Mouse (Mus musculus) embryonic facial prominence, embryonic 14.5 days (tissue): ENCODE data around the gene Hist2h3c1. TPM values are rescaled to one million over a fixed set of nuclear protein-coding genes. Genes with fewer than 3 reads are reported as not detected.
A peak's percentile ranks its signal among the peaks of the same experiment; 100 is the strongest.

Source experiments
- ATAC-seq: fragments of 200-750 bp; cut with Nextera tagmentation; 2 replicates; pipeline ENCODE4 v1.8.0; 2017; ENCODE audit warnings: low read depth, moderate number of reproducible peaks, moderate TSS enrichment
- DNase-seq: peaks from one replicate; pipeline ENCODE4 v3.0.0-alpha.2; 2015; ENCODE audit warnings: low spot score
- H3K27ac ChIP-seq: fragments of 300-500 bp; sonication (generic); replicated peaks from 2 replicates; pipeline ENCODE4 v1.5.1; 2014; ENCODE audit warnings: low read depth, mild to moderate bottlenecking, low read length, moderate library complexity
- H3K27me3 ChIP-seq: fragments of 300-500 bp; sonication (generic); replicated peaks from 2 replicates; pipeline ENCODE4 v1.6.1; 2014; ENCODE audit warnings: low read length; ENCODE audit not compliant: control insufficient read depth, insufficient read depth
- H3K36me3 ChIP-seq: fragments of 300-500 bp; sonication (generic); 2 replicates; pipeline ENCODE4 v1.6.1; 2014; ENCODE audit warnings: low read length, mixed read lengths; ENCODE audit not compliant: control insufficient read depth, insufficient read depth
- H3K4me1 ChIP-seq: fragments of 300-500 bp; sonication (generic); 2 replicates; pipeline ENCODE4 v1.6.1; 2014; ENCODE audit warnings: antibody characterized with exemption, low read length; ENCODE audit not compliant: control insufficient read depth, insufficient read depth
- H3K4me2 ChIP-seq: fragments of 300-500 bp; sonication (generic); 2 replicates; pipeline ENCODE4 v1.6.1; 2014; ENCODE audit warnings: low read depth, mild to moderate bottlenecking, low read length, moderate library complexity, mixed read lengths
- H3K4me3 ChIP-seq: fragments of 300-500 bp; sonication (generic); 2 replicates; pipeline ENCODE4 v1.5.1; 2014; ENCODE audit warnings: low read depth, mild to moderate bottlenecking, low read length
- H3K9ac ChIP-seq: fragments of 300-500 bp; sonication (generic); 2 replicates; pipeline ENCODE4 v1.6.1; 2014; ENCODE audit warnings: low read depth, mild to moderate bottlenecking, low read length, moderate library complexity, mixed read lengths
- H3K9me3 ChIP-seq: fragments of 300-500 bp; sonication (generic); 2 replicates; pipeline ENCODE4 v1.6.1; 2016; ENCODE audit warnings: low read length; ENCODE audit not compliant: control insufficient read depth
- WGBS: fragments of 180-500 bp; shearing (Covaris S2); extraction: QIAGEN DNeasy Blood & Tissue Kit; methylation state at CpG from one replicate; pipeline ENCODE4 v1.1.7; 2014; 5-methylcytosine and 5-hydroxymethylcytosine counted together
- polyA plus RNA-seq: library from polyadenylated mRNA; unstranded; fragments of >200 nt; fragmentation: Nextera tagmentation; extraction: Ambion mirVana; gene quantifications from 2 replicates; pipeline ENCODE4 v1.2.1, GENCODE M21; 2014

Gene Hist2h3c1
- polyA plus RNA-seq, 1 experiment from 2014 or later: not detected

DNA sequence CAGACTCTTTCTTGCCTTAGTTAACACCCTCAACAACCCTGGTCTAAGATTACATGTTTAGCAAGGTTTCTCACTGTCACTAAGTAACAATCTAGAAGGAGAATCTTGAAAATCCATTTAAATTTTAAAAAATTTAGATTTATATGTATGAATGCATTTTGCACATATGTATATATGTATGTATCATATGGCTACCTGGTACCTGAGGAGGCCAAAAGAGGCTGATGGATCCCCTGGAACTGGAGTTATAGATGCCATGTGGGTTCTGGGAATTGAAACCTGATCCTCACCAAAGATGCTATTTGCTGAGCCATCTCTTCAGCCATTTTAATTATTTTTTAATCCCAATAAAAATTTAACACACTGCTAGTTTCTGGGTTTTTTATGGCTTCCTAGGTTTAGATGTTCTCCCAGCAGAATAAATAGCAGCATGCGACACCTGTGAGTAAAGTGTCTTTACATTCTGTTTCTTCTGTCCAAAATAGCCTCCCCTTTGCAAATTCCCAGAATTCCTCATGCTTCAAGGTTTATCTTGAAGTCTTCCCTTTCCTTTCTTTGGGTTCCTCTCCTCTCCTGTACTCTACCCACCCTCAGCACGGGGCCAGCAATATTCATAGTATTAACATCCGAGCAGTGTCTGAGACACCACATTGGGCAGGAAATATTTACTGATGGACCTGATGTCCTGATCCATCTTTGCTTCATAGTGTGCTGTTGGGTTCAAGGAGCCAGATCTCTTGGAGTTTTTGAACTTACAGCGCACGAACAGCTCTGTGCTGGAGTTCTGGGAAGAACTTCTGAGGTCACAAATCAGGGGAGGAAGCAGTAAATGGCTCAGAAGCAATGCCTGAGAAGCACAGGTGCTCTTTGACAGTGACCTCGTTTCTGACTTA is 1.9 kb downstream of the Hist2h3c1 start:
- Histone ChIP-seq H3K27ac (no peak overlapping the region), H3K9me3 (no peaks in the 10 kb centered on the region), H3K36me3 (no peaks in the 10 kb centered on the region), H3K4me2 (peak overlapping the region; percentile 57), H3K4me3 (peak overlapping the region; percentile 40), H3K9ac (peak overlapping the region; percentile 71), H3K4me1 (peaks cover 18% of the 10 kb centered on the region), H3K27me3 (no peaks in the 10 kb centered on the region)
- DNase-seq (no peak), ATAC-seq (no peak)
- 47% methylated on average over 6 of the region's 6 CpGs for WGBS

DNA sequence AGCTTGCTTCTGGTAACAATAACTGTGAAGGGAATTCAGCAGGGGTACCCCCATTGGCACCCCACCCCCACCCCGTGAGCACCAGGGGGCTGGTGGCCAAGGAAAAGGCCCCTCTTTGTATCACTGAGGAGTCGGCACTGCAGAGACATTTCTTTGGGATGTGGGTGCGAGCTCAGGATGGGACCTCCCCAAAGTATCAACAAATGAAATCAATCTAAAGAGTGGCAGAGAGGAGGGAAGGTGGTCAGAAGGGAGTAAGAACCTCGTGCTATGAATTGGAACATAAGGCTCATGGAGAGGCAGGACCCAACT is 2.5 kb downstream of the Hist2h3c1 start:
- H3K9me3 ChIP-seq: no peaks in the 10 kb centered on the region
- peak overlapping the region; percentile 57; the same call in 1 of the 2 replicates for H3K4me2 ChIP-seq
- no peaks in the 10 kb centered on the region for H3K27me3 ChIP-seq
- H3K4me3 ChIP-seq: no peak overlapping the region
- H3K36me3 ChIP-seq: no peaks in the 10 kb centered on the region
- H3K27ac ChIP-seq: no peak overlapping the region
- ATAC-seq (no peak), DNase-seq (no peak)
- 52% methylated on average over 4 of the region's 4 CpGs for WGBS
- H3K4me1 ChIP-seq: peaks cover 14% of the 10 kb centered on the region
- no peak overlapping the region for H3K9ac ChIP-seq

DNA sequence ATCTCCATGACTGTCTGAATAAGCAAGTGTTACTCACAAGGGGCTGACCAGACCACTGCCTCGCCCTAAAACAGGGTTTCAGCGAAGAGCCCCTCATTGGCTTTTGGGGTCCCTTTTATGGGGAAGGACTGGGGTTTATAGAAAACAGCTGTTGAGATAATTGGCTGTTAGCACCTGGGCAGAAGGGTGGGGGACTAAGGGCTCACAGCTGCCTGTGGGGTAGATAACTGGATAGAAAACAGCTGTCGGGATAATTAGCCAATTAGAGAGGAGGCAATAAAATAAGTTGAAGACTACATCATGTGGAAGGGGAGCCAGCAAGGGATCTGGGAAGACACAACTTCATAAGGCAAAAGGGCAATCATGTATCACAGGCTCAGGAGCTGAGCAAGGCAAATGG is 4.4 kb downstream of the Hist2h3c1 start:
- Histone ChIP-seq H3K4me1 (peaks cover 6% of the 10 kb centered on the region; the same call in 1 of the 2 replicates), H3K36me3 (no peaks in the 10 kb centered on the region), H3K4me3 (no peak overlapping the region), H3K9me3 (no peaks in the 10 kb centered on the region), H3K27ac (no peak overlapping the region), H3K9ac (no peak overlapping the region), H3K4me2 (no peak overlapping the region), H3K27me3 (no peaks in the 10 kb centered on the region)
- 55% methylated on average over 3 of the region's 3 CpGs for WGBS
- DNase-seq: peak; percentile 32
- ATAC-seq: no peak

DNA sequence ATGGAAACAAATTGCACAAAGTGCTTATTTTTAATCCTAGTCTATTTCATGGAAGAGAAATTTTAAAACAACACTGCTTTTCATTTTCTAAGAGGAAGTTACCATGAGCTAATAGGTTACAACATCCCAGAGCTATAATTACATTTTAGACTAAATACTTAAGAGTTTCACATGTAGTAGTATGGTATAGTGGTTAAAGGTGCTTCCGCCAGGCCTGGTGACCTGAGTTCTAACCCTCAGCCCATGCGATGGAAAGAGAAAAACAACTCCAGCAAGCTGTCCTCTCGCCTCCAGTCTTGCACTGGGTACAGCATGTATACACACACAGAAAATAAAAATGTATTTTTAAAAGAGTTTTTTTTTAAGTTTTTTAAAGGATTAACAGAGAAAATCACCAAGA is 5.3 kb downstream of the Hist2h3c1 start:
- Histone ChIP-seq H3K27me3 (no peaks in the 10 kb centered on the region), H3K4me3 (no peak overlapping the region), H3K4me2 (no peak overlapping the region), H3K4me1 (peaks cover 6% of the 10 kb centered on the region; the same call in 1 of the 2 replicates), H3K9me3 (no peaks in the 10 kb centered on the region), H3K27ac (no peak overlapping the region), H3K36me3 (no peaks in the 10 kb centered on the region), H3K9ac (no peak overlapping the region)
- WGBS: 79% methylated on average over 3 of the region's 3 CpGs
- ATAC-seq: no peak
- no peak for DNase-seq

DNA sequence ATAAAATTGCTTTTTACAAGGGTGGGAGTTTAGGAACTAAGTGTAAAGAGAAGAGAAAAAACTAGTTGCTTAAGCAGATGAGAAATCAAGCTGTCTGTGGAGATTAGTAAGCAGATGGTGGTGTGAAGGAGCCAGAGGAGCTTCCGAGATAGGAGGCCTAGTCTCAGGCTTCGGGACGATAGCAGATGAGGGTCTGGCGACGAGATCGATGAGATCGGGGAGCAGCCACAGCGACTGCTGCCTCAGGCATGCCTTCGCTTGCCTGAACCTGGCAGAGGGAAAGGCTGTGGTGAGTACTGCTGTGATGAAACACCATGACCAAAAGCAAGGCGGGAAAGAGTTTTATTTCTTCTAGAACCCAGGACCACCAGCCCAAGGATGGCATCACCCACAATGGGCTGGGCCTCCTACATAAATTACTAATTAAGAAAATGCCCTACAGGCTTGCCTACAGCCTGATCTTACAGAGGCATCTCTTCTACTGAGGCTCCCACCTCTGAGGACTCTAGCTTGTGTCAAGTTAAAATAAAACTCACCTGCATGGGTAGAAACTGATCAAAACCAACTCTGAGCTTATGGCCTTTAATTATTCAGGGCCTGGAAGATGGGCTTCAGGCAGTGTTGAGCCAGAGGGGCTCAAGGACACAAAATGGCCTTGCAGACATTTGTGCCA is 8.3 kb downstream of the Hist2h3c1 start:
- ATAC-seq (peak; percentile 70; the same call in 1 of the 2 replicates), DNase-seq (peak; percentile 75)
- Histone ChIP-seq H3K36me3 (no peaks in the 10 kb centered on the region), H3K4me2 (no peak overlapping the region), H3K9ac (no peak overlapping the region), H3K27me3 (no peaks in the 10 kb centered on the region), H3K9me3 (no peaks in the 10 kb centered on the region), H3K27ac (no peak overlapping the region), H3K4me1 (0 out of 2 replicates have a peak, but pooled peaks cover 3% of the 10 kb centered on the region), H3K4me3 (no peak overlapping the region)
- 37% methylated on average over 10 of the region's 10 CpGs for WGBS

DNA sequence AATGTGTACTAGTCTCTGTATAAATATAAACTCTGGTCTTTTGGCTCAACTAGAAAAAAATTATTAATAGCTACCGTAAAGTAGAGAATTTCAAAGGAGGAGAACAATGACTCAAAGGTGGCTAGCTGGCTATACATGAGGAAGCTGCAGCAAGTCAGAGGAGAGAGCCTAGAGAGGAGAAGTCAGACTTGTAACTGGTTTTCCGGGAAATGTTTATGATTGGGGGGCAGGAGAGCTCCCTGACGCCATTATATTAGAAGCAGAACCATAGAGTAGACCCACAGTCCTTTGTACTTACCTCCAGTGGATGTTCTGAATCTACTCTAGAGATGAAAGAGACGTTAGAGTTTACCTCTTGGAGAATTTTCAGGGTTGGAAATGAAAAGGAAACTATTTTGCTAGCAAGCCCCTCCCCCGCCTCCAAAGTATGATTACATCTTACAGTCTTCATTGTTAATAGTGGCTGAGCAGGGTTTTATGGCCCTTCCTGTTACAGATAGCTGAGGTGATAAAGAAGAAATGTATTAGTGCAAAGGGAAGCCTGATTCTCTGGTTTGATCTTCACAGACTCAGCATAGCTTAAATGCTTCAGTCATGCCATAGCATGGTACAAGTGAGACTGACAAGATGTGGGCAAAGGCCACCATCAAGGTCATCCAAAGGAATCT is 9.6 kb downstream of the Hist2h3c1 start:
- H3K4me1 ChIP-seq: no peaks in the 10 kb centered on the region
- H3K36me3 ChIP-seq: no peaks in the 10 kb centered on the region
- no peaks in the 10 kb centered on the region for H3K27me3 ChIP-seq
- no peaks in the 10 kb centered on the region for H3K9me3 ChIP-seq
- 67% methylated on average over 5 of the region's 5 CpGs for WGBS
- H3K4me2 ChIP-seq: no peak overlapping the region
- no peak for ATAC-seq
- no peak overlapping the region for H3K9ac ChIP-seq
- no peak overlapping the region for H3K4me3 ChIP-seq
- no peak for DNase-seq
- H3K27ac ChIP-seq: no peak overlapping the region

DNA sequence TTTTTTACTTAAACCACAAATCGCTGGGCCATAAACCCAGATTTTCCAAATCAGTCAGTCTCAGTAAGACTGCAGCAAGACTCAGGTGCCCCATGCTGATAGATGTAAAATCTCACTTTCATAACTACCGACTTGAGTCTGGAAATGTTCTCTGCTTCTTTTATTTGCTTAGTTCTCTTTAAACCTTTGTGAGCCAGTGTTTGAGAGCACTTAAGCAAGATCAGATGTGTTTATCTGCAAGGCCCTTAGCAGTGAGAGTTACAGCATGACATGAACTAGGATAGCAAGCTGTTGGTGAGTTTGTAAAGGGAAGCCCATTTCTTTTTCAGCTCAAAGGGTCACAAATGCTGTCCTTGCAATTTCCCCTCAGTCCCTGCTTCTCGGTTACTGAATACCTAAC is 10.7 kb downstream of the Hist2h3c1 start:
- 61% methylated on average over 3 of the region's 3 CpGs for WGBS
- Histone ChIP-seq H3K4me3 (no peak overlapping the region), H3K9ac (no peak overlapping the region), H3K36me3 (no peaks in the 10 kb centered on the region), H3K9me3 (no peaks in the 10 kb centered on the region), H3K4me2 (no peak overlapping the region), H3K4me1 (peaks cover 3% of the 10 kb centered on the region; the same call in 1 of the 2 replicates), H3K27ac (no peak overlapping the region), H3K27me3 (no peaks in the 10 kb centered on the region)
- ATAC-seq (no peak), DNase-seq (no peak)

DNA sequence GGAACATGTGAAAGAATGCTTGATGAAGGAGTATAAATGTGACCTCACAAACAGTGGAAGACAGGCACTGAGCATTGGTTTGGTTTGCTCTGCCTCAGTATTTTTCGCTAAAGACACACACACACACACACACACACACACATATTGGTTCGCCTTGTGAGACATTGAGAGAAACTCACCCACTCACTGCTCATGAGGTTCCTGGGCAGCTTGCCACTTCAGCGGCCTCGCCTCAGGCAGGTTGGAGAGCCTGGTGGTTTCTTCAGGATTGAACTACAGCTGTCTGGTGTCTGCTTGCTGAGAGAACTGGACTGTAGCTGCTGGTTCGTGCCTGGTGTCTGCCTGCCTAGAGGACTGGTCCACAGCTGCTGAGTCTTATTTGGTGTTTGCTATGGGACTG is 13.7 kb downstream of the Hist2h3c1 start:
- H3K9ac ChIP-seq: no peak overlapping the region
- H3K27ac ChIP-seq: no peak overlapping the region
- H3K4me3 ChIP-seq: no peak overlapping the region
- H3K9me3 ChIP-seq: no peaks in the 10 kb centered on the region
- DNase-seq (no peak), ATAC-seq (no peak)
- WGBS: 92% methylated on average over 5 of the region's 5 CpGs
- H3K4me1 ChIP-seq: peaks cover 15% of the 10 kb centered on the region
- no peaks in the 10 kb centered on the region for H3K36me3 ChIP-seq
- no peaks in the 10 kb centered on the region for H3K27me3 ChIP-seq
- H3K4me2 ChIP-seq: no peak overlapping the region
